Mouse (Mus musculus): ENCODE data around the gene Cds1. TPM values are rescaled to one million over a fixed set of nuclear protein-coding genes. Genes with fewer than 3 reads are reported as not detected.
A peak's percentile ranks its signal among the peaks of the same experiment; 100 is the strongest.

The Cds1 gene
- polyA plus RNA-seq, 1 experiment from 2014 or later: 0.97 TPM

DNA sequence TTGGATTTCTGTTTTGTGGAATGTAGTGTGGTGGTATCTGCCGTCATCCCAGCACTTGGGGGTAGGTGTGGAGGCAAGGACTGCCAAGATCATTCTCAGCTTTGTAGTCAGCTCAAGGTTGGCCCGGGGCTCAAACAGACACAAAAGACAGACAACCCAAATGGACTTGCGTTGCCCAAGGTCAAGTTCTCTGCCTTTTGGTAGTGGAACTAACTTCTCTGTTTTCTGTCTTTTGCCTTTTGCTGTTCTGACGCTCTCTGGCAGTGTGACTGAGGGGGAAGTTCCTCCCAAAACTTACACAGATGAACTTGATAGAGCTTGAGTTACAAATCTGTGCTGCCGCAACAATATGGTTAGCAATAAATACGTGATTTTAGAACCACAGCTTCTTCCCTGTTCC, 1.3 kb downstream of the Cds1 start:
- Histone ChIP-seq H3K27ac (replicated peaks; ENCODE audit: low read depth, low read length) (no peak overlapping the region), H3K36me3 (ENCODE audit: control insufficient read depth, insufficient read depth, low read length) (no peaks in the 10 kb centered on the region), H3K4me1 (ENCODE audit: control insufficient read depth, insufficient read depth, low read length) (peaks cover 5% of the 10 kb centered on the region; the same call in 1 of the 2 replicates), H3K9ac (ENCODE audit: low read length) (no peak overlapping the region), H3K9me3 (ENCODE audit: control insufficient read depth, low read length) (no peaks in the 10 kb centered on the region), H3K27me3 (ENCODE audit: control insufficient read depth, insufficient read depth, low read length) (peaks cover 47% of the 10 kb centered on the region), H3K4me2 (ENCODE audit: low read depth, severe bottlenecking) (no peak overlapping the region), H3K4me3 (ENCODE audit: low read depth, low read length) (no peak overlapping the region)
- DNase-seq (ENCODE audit: low spot score) (peak; percentile 38), ATAC-seq (ENCODE audit: insufficient number of reproducible peaks, low FRiP score, low TSS enrichment, low read depth) (no peak)
- WGBS: 27% methylated on average over 6 of the region's 6 CpGs

DNA sequence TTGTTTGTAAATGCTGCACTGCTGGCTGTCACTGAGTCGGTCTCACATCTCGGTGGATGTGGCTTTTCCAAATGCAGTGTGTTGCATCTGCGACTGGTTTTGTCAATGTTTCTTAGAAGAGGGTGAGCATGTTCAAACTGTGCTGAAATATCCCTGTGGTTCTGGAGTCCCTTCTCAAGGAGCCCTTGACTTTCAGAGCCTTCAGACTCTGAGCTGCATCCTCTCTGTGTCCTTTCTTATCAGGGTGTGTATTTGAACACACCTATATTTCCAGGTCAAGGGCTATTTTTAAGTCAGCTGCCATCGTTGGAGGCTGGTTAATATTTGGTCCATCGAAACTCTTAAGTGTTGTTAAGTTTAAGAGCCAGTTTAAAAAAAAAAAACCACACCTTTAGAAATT, 2.2 kb downstream of the Cds1 start:
- Histone ChIP-seq H3K9ac (ENCODE audit: low read length) (no peak overlapping the region), H3K27ac (replicated peaks; ENCODE audit: low read depth, low read length) (no peak overlapping the region), H3K4me2 (ENCODE audit: low read depth, severe bottlenecking) (no peak overlapping the region), H3K4me3 (ENCODE audit: low read depth, low read length) (no peak overlapping the region), H3K4me1 (ENCODE audit: control insufficient read depth, insufficient read depth, low read length) (peaks cover 5% of the 10 kb centered on the region; the same call in 1 of the 2 replicates), H3K9me3 (ENCODE audit: control insufficient read depth, low read length) (no peaks in the 10 kb centered on the region), H3K27me3 (ENCODE audit: control insufficient read depth, insufficient read depth, low read length) (peaks cover 46% of the 10 kb centered on the region), H3K36me3 (ENCODE audit: control insufficient read depth, insufficient read depth, low read length) (no peaks in the 10 kb centered on the region)
- DNase-seq (ENCODE audit: low spot score) (peak; percentile 22), ATAC-seq (ENCODE audit: insufficient number of reproducible peaks, low FRiP score, low TSS enrichment, low read depth) (no peak)
- WGBS: 57% methylated on average over 5 of the region's 5 CpGs

DNA sequence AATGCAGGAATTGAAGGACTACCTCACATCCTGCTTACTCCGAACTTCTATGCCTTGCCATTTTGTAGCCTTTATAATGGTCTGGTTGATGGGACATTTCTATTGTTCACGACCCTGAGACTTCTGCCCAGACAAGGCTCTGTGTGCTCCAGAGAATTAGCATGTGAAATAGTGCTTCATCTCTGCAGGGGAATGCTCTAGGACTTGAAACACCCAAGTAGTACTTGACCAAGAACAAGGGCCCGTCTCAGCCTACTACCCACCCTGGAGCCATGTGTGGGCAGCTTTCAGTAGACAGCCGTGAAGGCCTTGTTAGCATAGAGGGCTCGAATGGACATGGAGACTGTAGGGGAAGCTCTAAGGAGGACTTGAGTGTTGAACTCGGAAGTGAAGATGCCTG, 2.6 kb downstream of the Cds1 start:
- H3K27ac ChIP-seq (replicated peaks; ENCODE audit: low read depth, low read length): no peak overlapping the region
- no peaks in the 10 kb centered on the region for H3K9me3 ChIP-seq (ENCODE audit: control insufficient read depth, low read length)
- H3K27me3 ChIP-seq (ENCODE audit: control insufficient read depth, insufficient read depth, low read length): peaks cover 46% of the 10 kb centered on the region
- no peak overlapping the region for H3K4me2 ChIP-seq (ENCODE audit: low read depth, severe bottlenecking)
- H3K4me1 ChIP-seq (ENCODE audit: control insufficient read depth, insufficient read depth, low read length): peaks cover 5% of the 10 kb centered on the region; the same call in 1 of the 2 replicates
- H3K4me3 ChIP-seq (ENCODE audit: low read depth, low read length): no peak overlapping the region
- 78% methylated on average over 6 of the region's 6 CpGs for WGBS
- DNase-seq (ENCODE audit: low spot score) (peak; percentile 16), ATAC-seq (ENCODE audit: insufficient number of reproducible peaks, low FRiP score, low TSS enrichment, low read depth) (no peak)
- no peaks in the 10 kb centered on the region for H3K36me3 ChIP-seq (ENCODE audit: control insufficient read depth, insufficient read depth, low read length)
- H3K9ac ChIP-seq (ENCODE audit: low read length): no peak overlapping the region

DNA sequence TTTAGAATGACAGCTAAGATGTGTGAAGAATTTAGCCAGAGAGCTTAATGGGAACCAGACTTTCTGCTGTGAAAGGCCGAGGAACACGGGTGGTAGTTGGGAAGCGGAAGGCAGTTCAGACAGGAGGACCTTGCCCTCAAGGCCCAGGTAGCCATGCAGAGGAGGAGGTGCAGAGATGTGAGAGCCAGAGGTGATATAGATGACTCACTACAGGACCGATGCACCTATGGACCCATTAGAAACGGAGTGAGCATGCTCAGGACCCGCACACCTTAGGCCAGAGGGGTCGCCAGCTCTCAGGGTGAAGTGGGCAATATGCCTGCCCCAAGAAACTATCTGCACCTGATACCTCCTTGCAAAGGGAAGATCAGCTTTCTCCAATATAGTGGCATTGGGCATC, 3.6 kb downstream of the Cds1 start:
- Histone ChIP-seq H3K4me2 (ENCODE audit: low read depth, severe bottlenecking) (no peak overlapping the region), H3K9me3 (ENCODE audit: control insufficient read depth, low read length) (no peaks in the 10 kb centered on the region), H3K27me3 (ENCODE audit: control insufficient read depth, insufficient read depth, low read length) (peaks cover 42% of the 10 kb centered on the region), H3K36me3 (ENCODE audit: control insufficient read depth, insufficient read depth, low read length) (no peaks in the 10 kb centered on the region), H3K27ac (replicated peaks; ENCODE audit: low read depth, low read length) (no peak overlapping the region), H3K4me1 (ENCODE audit: control insufficient read depth, insufficient read depth, low read length) (peaks cover 5% of the 10 kb centered on the region; the same call in 1 of the 2 replicates), H3K4me3 (ENCODE audit: low read depth, low read length) (no peak overlapping the region), H3K9ac (ENCODE audit: low read length) (no peak overlapping the region)
- WGBS: 69% methylated on average over 7 of the region's 7 CpGs
- ATAC-seq (ENCODE audit: insufficient number of reproducible peaks, low FRiP score, low TSS enrichment, low read depth) (no peak), DNase-seq (ENCODE audit: low spot score) (peak; percentile 18)

DNA sequence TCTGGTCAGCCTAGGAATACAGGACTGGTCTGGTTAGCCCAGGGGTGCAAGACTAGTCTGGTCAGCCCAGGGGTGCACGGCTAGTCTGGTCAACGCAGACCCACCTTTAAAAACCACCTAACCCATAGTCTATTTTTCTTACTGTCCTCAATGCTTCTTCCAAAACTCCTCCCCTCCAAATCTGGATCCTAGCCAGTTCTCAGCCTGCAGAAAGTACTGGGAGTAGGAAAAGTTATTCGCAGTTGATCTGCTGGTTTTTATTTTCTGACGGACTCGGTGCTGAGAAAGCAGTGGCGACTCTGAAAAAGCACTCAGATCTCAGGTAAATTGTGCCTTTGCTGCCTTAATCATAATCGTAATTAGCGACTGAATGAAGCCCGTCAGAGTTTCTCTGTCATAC, 7.7 kb downstream of the Cds1 start:
- WGBS: 88% methylated on average over 9 of the region's 9 CpGs
- Histone ChIP-seq H3K9me3 (ENCODE audit: control insufficient read depth, low read length) (no peaks in the 10 kb centered on the region), H3K4me2 (ENCODE audit: low read depth, severe bottlenecking) (no peak overlapping the region), H3K36me3 (ENCODE audit: control insufficient read depth, insufficient read depth, low read length) (no peaks in the 10 kb centered on the region), H3K9ac (ENCODE audit: low read length) (no peak overlapping the region), H3K4me1 (ENCODE audit: control insufficient read depth, insufficient read depth, low read length) (no peaks in the 10 kb centered on the region), H3K27me3 (ENCODE audit: control insufficient read depth, insufficient read depth, low read length) (peaks cover 9% of the 10 kb centered on the region), H3K4me3 (ENCODE audit: low read depth, low read length) (no peak overlapping the region), H3K27ac (replicated peaks; ENCODE audit: low read depth, low read length) (no peak overlapping the region)
- ATAC-seq (ENCODE audit: insufficient number of reproducible peaks, low FRiP score, low TSS enrichment, low read depth) (no peak), DNase-seq (ENCODE audit: low spot score) (no peak)

DNA sequence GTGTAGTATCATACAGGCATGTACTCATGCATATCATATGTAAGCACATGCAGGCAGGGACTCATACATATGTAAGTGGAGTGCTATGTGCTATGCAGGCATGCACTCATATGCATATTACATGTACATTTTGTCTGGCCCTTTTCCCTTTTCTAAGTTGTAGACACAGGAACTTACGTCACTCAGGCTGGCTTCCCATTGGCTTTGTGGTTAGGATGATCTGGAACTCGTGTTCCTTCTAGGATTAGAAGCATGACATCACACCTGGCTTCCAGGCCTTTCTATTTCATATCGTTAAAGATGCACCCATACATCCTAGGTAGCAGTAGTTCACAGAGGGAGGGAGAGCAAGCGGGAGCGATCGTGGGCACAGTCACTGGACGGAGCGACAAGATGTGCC, 10.3 kb downstream of the Cds1 start:
- Histone ChIP-seq H3K4me1 (ENCODE audit: control insufficient read depth, insufficient read depth, low read length) (no peaks in the 10 kb centered on the region), H3K27ac (replicated peaks; ENCODE audit: low read depth, low read length) (no peak overlapping the region), H3K4me3 (ENCODE audit: low read depth, low read length) (no peak overlapping the region), H3K27me3 (ENCODE audit: control insufficient read depth, insufficient read depth, low read length) (no peaks in the 10 kb centered on the region), H3K4me2 (ENCODE audit: low read depth, severe bottlenecking) (no peak overlapping the region), H3K9ac (ENCODE audit: low read length) (no peak overlapping the region), H3K36me3 (ENCODE audit: control insufficient read depth, insufficient read depth, low read length) (no peaks in the 10 kb centered on the region), H3K9me3 (ENCODE audit: control insufficient read depth, low read length) (no peaks in the 10 kb centered on the region)
- DNase-seq (ENCODE audit: low spot score) (no peak), ATAC-seq (ENCODE audit: insufficient number of reproducible peaks, low FRiP score, low TSS enrichment, low read depth) (no peak)
- WGBS: 90% methylated on average over 8 of the region's 8 CpGs

DNA sequence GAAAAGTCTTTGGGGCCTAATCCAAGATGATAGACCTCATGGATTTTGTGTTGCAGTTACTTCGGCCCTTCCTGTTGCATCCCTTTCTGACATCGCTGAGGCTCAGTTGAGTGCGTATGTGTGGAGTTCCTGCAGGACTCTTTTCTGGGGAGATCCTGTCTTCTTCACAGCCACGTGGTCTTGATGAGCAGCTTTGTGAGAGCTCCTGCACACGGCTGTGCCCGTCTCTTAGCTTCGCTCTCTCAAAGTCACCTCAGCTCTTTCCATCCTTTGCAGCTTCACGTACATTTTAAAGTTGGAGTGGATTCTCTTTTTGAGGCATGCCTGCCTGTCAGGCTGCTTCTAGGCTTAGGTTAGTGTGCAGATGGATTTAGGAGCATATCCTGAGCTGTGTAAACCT, 11.6 kb downstream of the Cds1 start:
- no peak for DNase-seq (ENCODE audit: low spot score)
- no peaks in the 10 kb centered on the region for H3K9me3 ChIP-seq (ENCODE audit: control insufficient read depth, low read length)
- H3K4me2 ChIP-seq (ENCODE audit: low read depth, severe bottlenecking): no peak overlapping the region
- no peaks in the 10 kb centered on the region for H3K4me1 ChIP-seq (ENCODE audit: control insufficient read depth, insufficient read depth, low read length)
- no peaks in the 10 kb centered on the region for H3K27me3 ChIP-seq (ENCODE audit: control insufficient read depth, insufficient read depth, low read length)
- no peak overlapping the region for H3K27ac ChIP-seq (replicated peaks; ENCODE audit: low read depth, low read length)
- no peaks in the 10 kb centered on the region for H3K36me3 ChIP-seq (ENCODE audit: control insufficient read depth, insufficient read depth, low read length)
- no peak overlapping the region for H3K4me3 ChIP-seq (ENCODE audit: low read depth, low read length)
- WGBS: 89% methylated on average over 8 of the region's 8 CpGs
- no peak overlapping the region for H3K9ac ChIP-seq (ENCODE audit: low read length)
- no peak for ATAC-seq (ENCODE audit: insufficient number of reproducible peaks, low FRiP score, low TSS enrichment, low read depth)

DNA sequence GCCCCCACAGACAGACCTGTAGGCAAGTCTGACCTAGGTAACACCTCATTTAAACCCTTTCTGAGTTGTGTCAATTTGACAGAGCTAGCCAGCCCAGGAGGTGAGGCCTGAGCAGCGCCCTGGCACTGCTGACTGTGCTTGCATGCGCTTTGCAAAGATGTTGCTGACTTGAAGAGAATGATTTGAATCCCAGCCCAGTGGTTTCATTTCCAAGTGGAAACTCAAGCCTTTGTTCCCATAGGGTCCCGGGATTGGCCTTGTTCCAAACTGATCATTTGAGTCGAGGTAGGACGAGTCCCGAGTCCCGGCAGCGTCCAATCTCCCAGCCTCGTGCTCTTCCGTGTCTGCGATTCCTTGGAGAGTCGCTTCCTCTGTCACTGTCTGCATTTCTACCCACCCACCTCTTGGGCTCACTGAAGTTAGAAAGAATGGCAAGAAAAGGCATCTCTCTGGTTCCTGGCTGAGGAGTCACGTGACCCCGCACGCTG, 14.5 kb downstream of the Cds1 start:
- no peak for ATAC-seq (ENCODE audit: insufficient number of reproducible peaks, low FRiP score, low TSS enrichment, low read depth)
- H3K27me3 ChIP-seq (ENCODE audit: control insufficient read depth, insufficient read depth, low read length): no peaks in the 10 kb centered on the region
- 88% methylated on average over 15 of the region's 15 CpGs for WGBS

DNA sequence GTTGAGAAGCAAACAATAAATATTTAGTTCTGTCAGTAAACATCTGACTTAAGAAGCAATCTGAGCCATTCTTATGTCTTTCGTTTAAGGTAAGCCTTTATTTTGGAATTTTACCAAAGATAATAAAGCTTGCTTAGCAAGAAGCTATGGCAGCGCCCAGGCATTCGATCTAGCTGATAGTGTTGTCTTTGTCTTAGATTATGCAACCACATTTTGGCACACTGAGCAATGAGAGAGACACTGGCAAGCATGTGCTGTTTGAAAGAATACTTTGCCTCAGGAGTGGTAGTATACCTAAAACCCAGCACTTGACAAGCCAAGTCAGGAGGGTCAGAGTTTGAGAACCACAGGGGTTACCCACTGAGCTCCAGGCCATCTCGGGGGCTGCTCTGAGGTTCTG, 16.0 kb downstream of the Cds1 start:
- H3K4me2 ChIP-seq (ENCODE audit: low read depth, severe bottlenecking): no peak overlapping the region
- DNase-seq (ENCODE audit: low spot score) (no peak), ATAC-seq (ENCODE audit: insufficient number of reproducible peaks, low FRiP score, low TSS enrichment, low read depth) (no peak)
- no peaks in the 10 kb centered on the region for H3K4me1 ChIP-seq (ENCODE audit: control insufficient read depth, insufficient read depth, low read length)
- no peaks in the 10 kb centered on the region for H3K27me3 ChIP-seq (ENCODE audit: control insufficient read depth, insufficient read depth, low read length)
- WGBS: 90% methylated on average over 4 of the region's 4 CpGs
- no peak overlapping the region for H3K9ac ChIP-seq (ENCODE audit: low read length)
- H3K27ac ChIP-seq (replicated peaks; ENCODE audit: low read depth, low read length): no peak overlapping the region
- H3K4me3 ChIP-seq (ENCODE audit: low read depth, low read length): no peak overlapping the region
- H3K36me3 ChIP-seq (ENCODE audit: control insufficient read depth, insufficient read depth, low read length): no peaks in the 10 kb centered on the region
- no peaks in the 10 kb centered on the region for H3K9me3 ChIP-seq (ENCODE audit: control insufficient read depth, low read length)

More for the DNA sequence above, 14.5 kb downstream of the Cds1 start:
- Histone ChIP-seq H3K4me3 (ENCODE audit: low read depth, low read length) (no peak overlapping the region), H3K4me2 (ENCODE audit: low read depth, severe bottlenecking) (no peak overlapping the region), H3K4me1 (ENCODE audit: control insufficient read depth, insufficient read depth, low read length) (no peaks in the 10 kb centered on the region), H3K36me3 (ENCODE audit: control insufficient read depth, insufficient read depth, low read length) (no peaks in the 10 kb centered on the region), H3K9me3 (ENCODE audit: control insufficient read depth, low read length) (no peaks in the 10 kb centered on the region), H3K27ac (replicated peaks; ENCODE audit: low read depth, low read length) (no peak overlapping the region), H3K9ac (ENCODE audit: low read length) (no peak overlapping the region)
- no peak for DNase-seq (ENCODE audit: low spot score)

Measured in limb, embryonic 11.5 days (tissue).